Mouse (Mus musculus) mouse trophoblast stem cell (cell line): Measurements from ENCODE around the gene M1ap.

ENCODE experiments used
- in situ Hi-C, 2 experiments: fragments of 300-500 bp; cut with MseI, MboI; formaldehyde crosslinking; loops; 2 replicates in 1 of 2; 3 replicates in 1 of 2; pipeline ENCODE4 v1.15.1; 2025

M1ap gene

DNA sequence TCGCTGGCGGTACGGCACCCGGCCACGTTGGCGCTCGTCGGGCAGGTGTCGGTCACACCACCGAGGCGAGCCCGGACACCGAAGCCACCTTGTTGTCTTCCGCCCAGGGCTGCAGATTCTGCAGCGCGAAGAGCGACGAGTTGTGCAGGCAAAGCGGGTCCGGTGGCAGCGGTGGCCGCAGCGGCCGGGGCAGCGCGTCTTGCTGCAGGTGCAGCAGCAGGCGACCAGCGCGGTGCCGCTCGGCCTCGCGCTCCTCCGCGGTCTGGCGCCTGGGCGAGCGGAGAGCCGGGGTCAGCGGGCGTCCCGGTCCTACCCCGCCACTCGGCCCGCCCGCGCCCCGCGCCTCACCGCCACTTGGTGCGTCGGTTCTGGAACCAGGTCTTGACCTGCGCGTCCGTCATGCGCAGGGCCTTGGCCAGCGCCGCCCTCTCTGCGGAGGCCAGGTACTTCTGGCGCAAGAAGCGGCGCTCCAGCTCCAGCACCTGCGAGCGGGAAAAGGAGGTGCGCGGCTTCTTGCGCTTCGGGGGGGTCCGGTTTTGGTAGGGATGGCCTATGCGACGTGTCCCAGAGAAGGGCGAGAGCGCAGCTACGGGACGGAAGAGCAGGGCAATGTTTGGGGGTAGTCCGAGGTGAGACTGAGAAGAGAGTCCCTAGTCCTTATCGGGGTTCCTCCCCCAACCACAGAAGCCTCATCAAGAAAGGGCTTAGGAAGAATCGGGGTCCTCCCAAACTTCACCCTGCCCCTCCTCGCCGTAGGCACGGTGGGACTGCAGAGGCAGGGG is 122.2 kb downstream of the M1ap start:
- in situ Hi-C loops = no loop called here

DNA sequence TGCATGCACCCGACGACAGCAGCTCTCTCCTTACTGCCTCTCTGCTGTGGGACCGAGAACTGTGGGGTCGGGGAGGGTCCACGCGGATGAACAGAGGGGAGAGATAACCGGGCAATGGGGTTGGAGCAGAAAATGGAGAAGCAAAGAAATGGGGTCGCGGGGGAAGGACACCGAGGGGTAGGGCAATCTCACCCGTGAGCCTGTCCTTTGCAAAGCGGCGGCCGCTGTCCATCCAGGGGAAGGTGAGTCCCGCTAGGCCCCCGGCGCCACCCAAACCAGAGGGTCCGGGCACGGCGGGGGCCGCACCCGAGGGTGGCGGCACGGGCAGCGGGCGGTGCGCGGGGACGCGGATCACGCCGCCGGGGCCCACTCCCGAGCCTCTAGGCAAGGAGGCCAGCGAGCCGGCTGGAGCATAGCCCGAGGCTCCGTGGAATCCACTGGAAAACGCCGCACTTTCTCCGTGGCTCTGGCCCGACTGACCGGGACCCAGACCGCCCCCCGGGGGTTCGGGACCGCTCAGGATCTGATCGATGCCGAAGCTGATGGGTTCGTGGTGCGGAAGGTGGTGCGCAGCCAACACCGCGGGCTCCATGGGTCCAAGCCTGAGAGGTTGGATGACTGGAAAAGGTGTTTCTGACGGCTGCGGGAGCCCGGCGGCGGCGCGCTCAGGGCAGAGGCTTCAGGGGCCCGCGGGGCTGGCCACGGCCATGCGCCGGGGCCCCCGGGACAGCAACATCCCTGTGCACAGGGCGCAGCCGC is 123.0 kb downstream of the M1ap start:
- in situ Hi-C loops = no loop called here

DNA sequence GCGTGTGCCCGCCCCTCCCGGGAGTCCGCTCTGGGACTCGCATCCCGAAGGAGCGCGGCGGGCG is 123.4 kb downstream of the M1ap start, which contains the start of gene Tlx2:
Gene Tlx2 (minus strand): TSS at position 47 of the 64 bp plus-strand sequence.
- in situ Hi-C loops = no loop called here

GRCm38 (mm10) chr6:83070311-83071219 is 123.9 kb downstream of the M1ap start:
- in situ Hi-C loops = no loop called here

GRCm38 (mm10) chr6:83071220-83071619 is 124.5 kb downstream of the M1ap start:
- in situ Hi-C loops = no loop called here

GRCm38 (mm10) chr6:83074979-83075378 is 128.3 kb downstream of the M1ap start:
- in situ Hi-C loops = loop anchor here in 1 of 2 experiments (25.0 kb wide), 1 partner anchor 88 kb away; no protein-coding TSS in a partner anchor

GRCm38 (mm10) chr6:83077630-83078323 is 131.1 kb downstream of the M1ap start, which contains the start of gene Pcgf1:
Pcgf1 (plus strand) TSS chr6:83077869.
- in situ Hi-C loops = loop anchor here in 1 of 2 experiments (25.0 kb wide), 1 partner anchor 90 kb away; no protein-coding TSS in a partner anchor

DNA sequence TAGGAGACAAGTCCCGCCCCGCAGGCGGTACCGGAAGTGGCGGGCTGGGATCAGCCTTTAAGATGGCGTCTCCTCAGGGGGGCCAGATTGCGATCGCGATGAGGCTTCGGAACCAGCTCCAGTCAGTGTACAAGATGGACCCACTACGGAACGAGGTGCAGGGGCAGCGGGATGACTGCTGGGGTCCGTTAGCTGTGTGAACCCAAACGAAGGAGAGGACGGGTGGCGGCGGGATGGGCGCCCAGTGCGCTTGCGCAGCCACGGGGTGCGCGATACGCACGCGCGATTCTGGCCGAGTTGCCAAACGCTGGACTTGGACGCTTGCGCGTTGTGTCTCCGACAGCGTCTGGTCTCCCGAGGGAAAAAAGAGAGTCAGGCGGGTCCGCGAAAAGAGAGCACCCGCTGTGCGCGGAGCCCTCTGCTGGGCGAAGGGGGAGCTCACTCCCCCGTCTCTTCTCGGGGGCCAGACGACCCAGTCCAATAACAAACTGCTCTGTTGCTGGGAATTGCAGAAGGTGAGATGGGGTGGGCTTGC is 131.7 kb downstream of the M1ap start:
- in situ Hi-C loops = loop anchor here in 1 of 2 experiments (25.0 kb wide), 1 partner anchor 91 kb away; no protein-coding TSS in a partner anchor
